Mouse (Mus musculus) bone marrow macrophage, adult 2 months (primary cell): ENCODE measurements around the gene Sycn.

Experiments used
- CTCF ChIP-seq: IDR thresholded peaks from 2 replicates; pipeline ENCODE4 v1.5.1; 2012; ENCODE audit warnings: low read depth, mild to moderate bottlenecking, low read length, moderate library complexity
- POLR2A ChIP-seq: IDR thresholded peaks from 2 replicates; pipeline ENCODE4 v1.6.1; 2012; ENCODE audit warnings: mild to moderate bottlenecking, low read depth, low read length, borderline replicate concordance

DNA sequence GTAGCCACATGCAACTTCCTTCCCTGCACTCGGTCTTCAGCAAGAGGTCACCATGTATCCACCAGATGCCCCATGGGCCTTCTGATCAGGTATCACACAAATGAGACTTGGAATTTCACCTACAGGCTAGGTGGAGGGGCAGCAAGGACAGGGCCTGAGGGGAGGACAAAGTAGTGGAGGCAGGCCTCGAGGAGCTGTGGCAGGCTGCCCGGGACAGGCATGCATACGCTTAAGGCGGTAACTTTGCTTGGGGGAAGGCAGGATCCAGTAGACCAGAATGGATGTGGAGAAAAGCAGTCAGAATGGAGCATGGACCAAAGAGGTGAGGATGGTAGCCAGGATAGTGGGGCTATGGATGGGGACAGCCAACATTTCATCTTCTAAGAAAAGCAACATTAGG lies 39.1 kb downstream of the Sycn start:
- TF ChIP-seq POLR2A (no peak), CTCF (no peak)
